Mouse (Mus musculus) fat pad, adult 2 months (tissue): ENCODE data around the gene Ccdc51.

Experiments used
- DNase-seq: peaks from one replicate; pipeline ENCODE4 v3.0.0-alpha.2; 2011; ENCODE audit warnings: low read depth, low spot score; ENCODE audit errors: extremely low read depth

Ccdc51 gene

GRCm38 (mm10) chr9:109082124-109082800, at the start of gene Ccdc51, which contains the start of gene Tma7:
TSS of gene Ccdc51 (plus strand) at chr9:109082493.
TSS of gene Tma7 (minus strand) at chr9:109082587.
- DNase-seq = no peak

GRCm38 (mm10) chr9:109038086-109038895, 44.0 kb upstream of the Ccdc51 start, which contains the start of gene Shisa5:
TSS of gene Shisa5 (plus strand) at chr9:109038565.
- no peak for DNase-seq

GRCm38 (mm10) chr9:109038901-109039364, 43.4 kb upstream of the Ccdc51 start:
- no peak for DNase-seq

GRCm38 (mm10) chr9:109039681-109040080, 42.6 kb upstream of the Ccdc51 start:
- no peak for DNase-seq

GRCm38 (mm10) chr9:109040216-109040615, 42.1 kb upstream of the Ccdc51 start:
- no peak for DNase-seq

GRCm38 (mm10) chr9:109040906-109041305, 41.4 kb upstream of the Ccdc51 start:
- DNase-seq = no peak

GRCm38 (mm10) chr9:109041351-109041750, 40.9 kb upstream of the Ccdc51 start:
- no peak for DNase-seq

DNA sequence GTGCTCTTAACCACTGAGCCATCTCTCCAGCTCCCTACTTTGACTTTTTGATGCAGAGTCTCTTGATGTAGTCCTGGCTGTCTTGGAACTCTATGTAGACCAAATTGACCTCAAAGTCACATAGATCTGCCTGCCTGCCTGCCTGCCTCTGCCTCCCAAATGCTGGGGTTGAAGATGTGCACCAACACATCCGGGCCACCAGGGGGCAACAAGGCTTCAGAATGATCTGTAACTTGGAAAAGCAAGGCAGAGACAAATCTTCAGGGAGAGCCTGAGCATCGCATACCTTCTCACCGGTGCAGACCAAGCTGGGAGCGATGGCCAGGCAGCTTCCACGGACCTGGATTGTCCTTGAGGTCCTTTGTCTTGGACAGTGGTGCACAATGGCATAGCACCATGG, 36.0 kb upstream of the Ccdc51 start:
- DNase-seq = no peak

DNA sequence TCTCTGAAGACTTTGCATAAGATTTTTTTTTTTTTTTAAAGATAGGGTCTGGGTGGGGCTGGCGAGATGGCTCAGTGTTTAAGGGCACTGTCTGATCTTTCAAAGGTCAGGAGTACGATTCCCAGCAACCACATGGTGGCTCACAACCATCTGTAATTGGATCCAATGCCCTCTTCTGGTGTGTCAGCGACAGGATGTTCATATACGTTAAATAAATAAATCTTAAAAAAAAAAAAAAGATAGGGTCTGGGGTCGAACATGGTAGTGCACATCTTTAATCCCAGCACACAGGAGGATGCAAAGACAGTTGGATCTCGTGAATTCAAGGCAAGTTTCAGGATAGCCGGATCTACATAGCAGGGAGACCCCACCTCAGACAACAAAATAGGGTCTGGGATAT, 33.0 kb upstream of the Ccdc51 start:
- no peak for DNase-seq

- no peak for DNase-seq
These were observed 32.2 kb upstream of the Ccdc51 start for GRCm38 (mm10) chr9:109049996-109050673.

GRCm38 (mm10) chr9:109050674-109050997, 31.7 kb upstream of the Ccdc51 start:
- no peak for DNase-seq

DNA sequence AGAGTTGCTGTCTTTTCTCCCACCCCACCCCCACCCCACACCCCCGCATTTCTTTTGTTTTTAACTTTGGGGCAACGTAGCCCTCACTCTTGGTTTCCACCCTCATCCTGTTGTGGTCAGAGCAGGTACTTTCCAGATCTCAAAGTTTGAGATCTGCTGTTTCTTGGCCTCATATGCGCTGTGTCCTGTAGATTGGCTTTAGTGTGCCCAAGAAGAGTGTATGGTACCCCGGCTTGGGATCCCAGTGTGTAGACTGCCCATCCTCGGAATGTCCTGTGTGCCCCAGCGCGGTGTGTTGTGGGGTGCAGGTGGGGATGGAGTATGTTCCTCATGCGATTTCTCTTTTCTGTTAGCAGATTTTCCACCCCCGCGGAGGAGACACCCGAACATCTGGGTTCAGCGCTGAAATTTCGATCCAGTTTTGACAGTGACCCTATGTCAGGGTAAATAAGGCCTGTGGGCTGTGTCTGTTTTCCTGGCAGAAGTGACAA, 31.2 kb upstream of the Ccdc51 start:
- DNase-seq = no peak

- DNase-seq = no peak
These were observed 30.4 kb upstream of the Ccdc51 start for GRCm38 (mm10) chr9:109051651-109052489.

GRCm38 (mm10) chr9:109052490-109053260, 29.6 kb upstream of the Ccdc51 start:
- no peak for DNase-seq

DNA sequence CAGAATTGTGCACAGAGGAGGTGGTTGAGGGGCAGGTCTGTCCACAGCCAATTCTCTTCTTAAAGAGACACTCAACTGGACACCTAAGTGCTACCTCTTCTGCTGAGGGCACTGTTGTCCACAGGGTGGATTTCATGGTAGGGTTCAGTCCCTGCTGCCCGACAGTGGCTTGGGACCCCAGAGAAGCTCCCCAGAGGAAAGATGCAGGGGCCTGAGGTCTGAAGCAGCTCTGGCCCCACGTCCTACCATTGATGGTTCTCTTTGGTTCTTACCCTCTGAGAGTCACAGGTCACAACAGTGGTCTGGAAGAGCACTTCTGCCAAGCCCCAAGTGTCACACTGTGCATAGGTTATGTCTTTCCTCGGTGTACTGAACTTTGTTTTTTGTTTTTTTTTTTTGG, 28.9 kb upstream of the Ccdc51 start:
- no peak for DNase-seq

DNA sequence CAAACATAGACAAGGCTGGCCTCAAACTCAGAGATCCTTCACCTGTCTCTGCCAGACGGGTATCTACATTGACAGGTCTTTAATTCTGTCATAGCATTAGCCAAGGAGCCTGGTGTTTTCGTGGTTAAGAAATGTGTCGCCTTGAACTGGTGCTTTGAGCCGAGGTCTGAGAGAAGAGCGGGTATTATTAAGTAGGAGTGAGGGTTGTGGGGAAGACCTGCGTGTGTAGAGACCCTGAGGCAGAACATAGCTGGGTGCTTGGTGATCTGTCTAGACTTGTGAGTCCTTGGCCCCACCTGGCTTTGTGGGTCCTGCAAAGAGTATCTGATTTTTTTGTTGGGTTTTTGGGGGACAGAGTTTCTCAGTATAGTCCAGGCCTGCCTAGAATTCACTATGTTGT, 28.4 kb upstream of the Ccdc51 start:
- DNase-seq = no peak

- peak; percentile 49 for DNase-seq
These were observed 27.6 kb upstream of the Ccdc51 start for GRCm38 (mm10) chr9:109054712-109055111.

DNA sequence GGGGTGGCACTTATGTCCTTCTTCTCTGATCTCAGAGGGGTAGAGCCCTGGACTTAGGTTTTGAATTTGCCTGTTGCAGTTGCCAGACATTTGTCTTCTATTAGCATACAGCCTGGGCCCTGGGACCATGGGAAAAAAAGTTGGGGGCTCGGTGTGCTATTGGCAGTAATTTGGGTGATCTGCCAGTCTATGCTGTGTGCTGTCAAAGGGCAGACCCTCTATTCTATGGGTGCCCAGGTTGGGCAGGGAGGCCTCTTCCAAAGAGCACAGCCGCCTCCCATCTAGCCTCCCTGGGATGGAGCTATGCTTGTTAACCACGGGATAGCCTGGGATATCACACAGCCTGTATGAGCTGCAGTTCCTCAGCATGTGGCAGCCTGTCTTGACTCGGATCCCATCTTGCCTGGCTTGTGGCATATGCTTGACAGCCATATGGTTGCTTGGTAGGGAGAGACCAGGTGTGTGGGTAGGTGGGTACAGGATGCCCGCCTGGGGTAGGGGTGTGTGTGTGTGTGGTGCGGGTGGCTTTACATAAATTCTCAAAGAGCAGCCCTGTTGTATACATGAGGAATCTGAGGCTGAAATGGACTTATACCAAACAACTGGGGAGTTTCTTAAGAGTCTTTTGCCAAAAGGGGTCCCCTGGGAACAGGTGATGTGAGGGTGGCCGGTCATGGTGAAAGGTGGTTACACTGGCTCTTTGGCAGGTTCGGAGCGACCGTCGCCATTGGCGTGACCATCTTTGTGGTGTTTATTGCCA, 26.8 kb upstream of the Ccdc51 start:
- no peak for DNase-seq

DNA sequence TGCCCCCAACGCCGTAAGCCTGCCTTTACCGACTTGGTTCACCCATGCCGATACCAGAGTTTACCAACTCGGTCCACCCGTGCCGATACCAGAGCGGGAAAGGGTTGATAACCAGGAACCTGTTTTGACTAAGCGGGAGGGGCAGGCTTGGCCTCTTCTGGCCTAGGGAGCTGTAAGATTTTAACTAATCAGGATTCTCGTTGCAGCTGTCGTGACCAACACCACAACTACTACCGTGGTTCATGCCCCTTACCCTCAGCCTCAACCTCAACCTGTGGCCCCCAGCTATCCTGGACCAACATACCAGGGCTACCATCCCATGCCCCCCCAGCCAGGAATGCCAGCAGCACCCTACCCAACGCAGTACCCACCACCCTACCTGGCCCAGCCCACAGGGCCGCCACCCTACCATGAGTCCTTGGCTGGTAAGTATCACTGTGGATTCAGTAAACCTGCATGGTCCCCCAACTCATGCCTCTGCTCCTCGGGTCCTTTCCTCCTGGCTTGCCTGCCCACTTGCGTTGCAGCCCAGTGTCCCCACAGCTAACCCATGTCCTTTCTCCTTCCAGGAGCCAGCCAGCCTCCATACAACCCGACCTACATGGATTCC, 26.1 kb upstream of the Ccdc51 start:
- no peak for DNase-seq
